Mouse (Mus musculus) large intestine, adult 2 months (tissue): ENCODE data around the gene Sympk. TPM values are rescaled to one million over a fixed set of nuclear protein-coding genes. Genes with fewer than 3 reads are reported as not detected.

ENCODE experiments used
- DNase-seq: peaks from one replicate; pipeline ENCODE4 v3.0.0-alpha.2; 2012; ENCODE audit warnings: low read depth, low spot score
- WGBS: fragments of 180-500 bp; shearing (Covaris S2); methylation state at CpG from one replicate; pipeline ENCODE4 v1.1.7; 2018; 5-methylcytosine and 5-hydroxymethylcytosine counted together
- polyA plus RNA-seq: library from polyadenylated mRNA; depleted of rRNA; stranded (reverse); fragments of >200 nt; gene quantifications from 2 replicates; pipeline ENCODE4 v1.2.3, GENCODE M21; 2012; rRNA removed

Sympk gene
- polyA plus RNA-seq, result 54.8 and 68.3 TPM in 2 replicates

GRCm38 (mm10) chr7:19024096-19024506 is at the start of gene Sympk:
TSS of gene Sympk (plus strand) at chr7:19024377.
- WGBS, result 1% methylated on average over 40 of the region's 50 CpGs
- DNase-seq, result no peak

GRCm38 (mm10) chr7:18978381-18978780 is 45.8 kb upstream of the Sympk start:
- WGBS, result 75% methylated on average over 9 of the region's 9 CpGs
- DNase-seq, result no peak

GRCm38 (mm10) chr7:18986503-18986902 is 37.7 kb upstream of the Sympk start:
- WGBS, result 60% methylated on average over 2 of the region's 2 CpGs
- no peak for DNase-seq

GRCm38 (mm10) chr7:18987100-18987499 is 37.1 kb upstream of the Sympk start, which contains the start of gene Nanos2:
TSS of gene Nanos2 (plus strand) at chr7:18987400.
- DNase-seq, result no peak
- WGBS, result 15% methylated on average over 2 of the region's 2 CpGs

GRCm38 (mm10) chr7:18987747-18988146 is 36.4 kb upstream of the Sympk start:
- WGBS, result 74% methylated on average over 13 of the region's 13 CpGs
- no peak for DNase-seq

- WGBS, result 69% methylated on average over 6 of the region's 6 CpGs
- no peak for DNase-seq
Observed at GRCm38 (mm10) chr7:18988780-18989179, 35.4 kb upstream of the Sympk start.

- no peak for DNase-seq
- WGBS, result 11% methylated on average over 5 of the region's 5 CpGs
Observed at GRCm38 (mm10) chr7:18989995-18990394, 34.2 kb upstream of the Sympk start.

- peak; percentile 100 for DNase-seq
- under 1% methylated on average over 37 of the region's 37 CpGs for WGBS
Observed at GRCm38 (mm10) chr7:18990601-18991295, 33.4 kb upstream of the Sympk start, which contains the start of gene Mypop. TSS of gene Mypop (plus strand) at chr7:18991245.

- DNase-seq, result no peak
- WGBS, result 2% methylated on average over 59 of the region's 59 CpGs
Observed at GRCm38 (mm10) chr7:18991660-18992293, 32.4 kb upstream of the Sympk start.

- no peak for DNase-seq
- 4% methylated on average over 31 of the region's 31 CpGs for WGBS
Observed at GRCm38 (mm10) chr7:18992294-18992675, 31.9 kb upstream of the Sympk start.

GRCm38 (mm10) chr7:18993036-18993435 is 31.1 kb upstream of the Sympk start:
- DNase-seq, result no peak
- WGBS, result 92% methylated on average over 5 of the region's 5 CpGs

- WGBS, result 50% methylated on average over 9 of the region's 9 CpGs
- DNase-seq, result no peak
Observed at GRCm38 (mm10) chr7:18998835-18999234, 25.3 kb upstream of the Sympk start.

GRCm38 (mm10) chr7:19000421-19000820 is 23.8 kb upstream of the Sympk start:
- WGBS, result 42% methylated on average over 10 of the region's 10 CpGs

GRCm38 (mm10) chr7:19001066-19001806 is 22.9 kb upstream of the Sympk start:
- no peak for DNase-seq
- 18% methylated on average over 18 of the region's 18 CpGs for WGBS

More at GRCm38 (mm10) chr7:19000421-19000820, 23.8 kb upstream of the Sympk start:
- no peak for DNase-seq

- 18% methylated on average over 3 of the region's 3 CpGs for WGBS
- DNase-seq, result no peak
Observed at GRCm38 (mm10) chr7:19001807-19002085, 22.4 kb upstream of the Sympk start.

- WGBS, result 4% methylated on average over 4 of the region's 4 CpGs
- no peak for DNase-seq
Observed at GRCm38 (mm10) chr7:19002115-19002514, 22.1 kb upstream of the Sympk start.

GRCm38 (mm10) chr7:19002848-19003498 is 21.2 kb upstream of the Sympk start:
- DNase-seq, result peak; percentile 95
- WGBS, result under 1% methylated on average over 17 of the region's 17 CpGs

GRCm38 (mm10) chr7:19003902-19004630 is 20.1 kb upstream of the Sympk start, which contains the start of gene Irf2bp1:
TSS of gene Irf2bp1 (plus strand) at chr7:19004044.
- no peak for DNase-seq
- WGBS, result under 1% methylated on average over 82 of the region's 90 CpGs

- no peak for DNase-seq
- 2% methylated on average over 34 of the region's 34 CpGs for WGBS
Observed at GRCm38 (mm10) chr7:19004631-19005079, 19.5 kb upstream of the Sympk start.
